Mouse (Mus musculus): Measurements from ENCODE around the gene Anp32a. TPM values are rescaled to one million over a fixed set of nuclear protein-coding genes. Genes with fewer than 3 reads are reported as not detected.

Anp32a gene
- total and polyA plus RNA-seq, 3 experiments: 182 to 516 (median 362) TPM

GRCm38 (mm10) chr9:62341123-62341486, at the start of gene Anp32a (continued):
- no peak for TF ChIP-seq TAL1 (IDR thresholded peaks at IDR 0.05; ENCODE audit: low read length)
- no peak for TF ChIP-seq ELF1 (IDR thresholded peaks at IDR 0.05; ENCODE audit: low read depth, low read length)
- no peak for TF ChIP-seq MAFK (IDR thresholded peaks at IDR 0.05; ENCODE audit: borderline replicate concordance, low read depth, low read length)

- no peak overlapping the region for H3K4me3 ChIP-seq (ENCODE audit: control insufficient read depth in 1 of 2, insufficient read depth in 1 of 2, low read depth in 2 of 2, low read length in 2 of 2)
- H3K9me3 ChIP-seq (replicated peaks; ENCODE audit: insufficient read depth, low read length): no peaks in the 10 kb centered on the region
- no peaks in the 10 kb centered on the region for H3K79me2 ChIP-seq (ENCODE audit: control insufficient read depth, insufficient read depth, low read length, poor library complexity)
- no peak overlapping the region for H3K27ac ChIP-seq (ENCODE audit: control insufficient read depth, low read depth, low read length)
- H3K36me3 ChIP-seq (ENCODE audit: control insufficient read depth in 1 of 2, insufficient read depth in 2 of 2, low read length in 2 of 2): no peaks in the 10 kb centered on the region
- peak; percentile 91 for TF ChIP-seq ZC3H11A (IDR thresholded peaks at IDR 0.05; ENCODE audit: low read depth, low read length)
- peak; percentile 94 for TF ChIP-seq SMC3 (IDR thresholded peaks at IDR 0.05; ENCODE audit: low read depth, low read length)
- no peak for TF ChIP-seq TCF12 (IDR thresholded peaks at IDR 0.05; ENCODE audit: low read depth, low read length)
- peak; percentile 92 for TF ChIP-seq RAD21 (IDR thresholded peaks at IDR 0.05; ENCODE audit: low read depth, low read length)
- TF ChIP-seq CTCF (IDR thresholded peaks at IDR 0.05 in 2 of 3, conservative IDR thresholded peaks at IDR 0.05 in 1 of 3; ENCODE audit: control insufficient read depth in 1 of 3, insufficient read depth in 1 of 3, low read depth in 2 of 3, low read length in 3 of 3, poor library complexity in 1 of 3, severe bottlenecking in 1 of 3): peak; percentile 77 to 95 (median 82)
- no peak for TF ChIP-seq HCFC1 (IDR thresholded peaks at IDR 0.05; ENCODE audit: low read depth, low read length)
- peak; percentile 83 for DNase-seq (ENCODE audit: low read depth, low spot score)
- H3K27me3 ChIP-seq (ENCODE audit: control insufficient read depth in 1 of 2, insufficient read depth in 2 of 2, low read length in 2 of 2): no peaks in the 10 kb centered on the region; a peak in 3 of 4 replicates
- no peaks in the 10 kb centered on the region for H3K4me1 ChIP-seq (ENCODE audit: control insufficient read depth in 1 of 2, insufficient read depth in 2 of 2, low read length in 2 of 2)
- no peak overlapping the region for H3K9ac ChIP-seq (ENCODE audit: control insufficient read depth, low read depth, low read length, poor library complexity, severe bottlenecking)
Observed at GRCm38 (mm10) chr9:62295006-62295698, 45.9 kb upstream of the Anp32a start.

GRCm38 (mm10) chr9:62296891-62297290, 44.2 kb upstream of the Anp32a start:
- TF ChIP-seq USF1 (IDR thresholded peaks at IDR 0.05; ENCODE audit: low read depth, low read length): no peak
- TF ChIP-seq NELFE (IDR thresholded peaks at IDR 0.05; ENCODE audit: low read depth, low read length): no peak
- TF ChIP-seq SMC3 (IDR thresholded peaks at IDR 0.05; ENCODE audit: low read depth, low read length): no peak
- TF ChIP-seq SIN3A (IDR thresholded peaks at IDR 0.05; ENCODE audit: low read length): no peak
- TF ChIP-seq ZMIZ1 (IDR thresholded peaks at IDR 0.05; ENCODE audit: low read depth, low read length): no peak
- no peak for TF ChIP-seq MAFK (IDR thresholded peaks at IDR 0.05; ENCODE audit: borderline replicate concordance, low read depth, low read length)
- no peak for TF ChIP-seq JUND (IDR thresholded peaks at IDR 0.05; ENCODE audit: low read depth, low read length)
- TF ChIP-seq BHLHE40 (IDR thresholded peaks at IDR 0.05; ENCODE audit: borderline replicate concordance, low read depth, low read length): no peak
- no peak for TF ChIP-seq CHD2 (IDR thresholded peaks at IDR 0.05; ENCODE audit: low read length)
- TF ChIP-seq POLR2AphosphoS2 (IDR thresholded peaks at IDR 0.05; ENCODE audit: low read length): no peak
- no peak for TF ChIP-seq HCFC1 (IDR thresholded peaks at IDR 0.05; ENCODE audit: low read depth, low read length)
- TF ChIP-seq ELF1 (IDR thresholded peaks at IDR 0.05; ENCODE audit: low read depth, low read length): no peak
- TF ChIP-seq POLR2AphosphoS5 (IDR thresholded peaks at IDR 0.05; ENCODE audit: borderline replicate concordance, low read depth, low read length): no peak
- TF ChIP-seq ZC3H11A (IDR thresholded peaks at IDR 0.05; ENCODE audit: low read depth, low read length): no peak
- Histone ChIP-seq H3K4me3 (ENCODE audit: control insufficient read depth in 1 of 2, insufficient read depth in 1 of 2, low read depth in 2 of 2, low read length in 2 of 2) (no peak overlapping the region), H3K27ac (ENCODE audit: control insufficient read depth, low read depth, low read length) (no peak overlapping the region), H3K9me3 (replicated peaks; ENCODE audit: insufficient read depth, low read length) (no peaks in the 10 kb centered on the region), H3K27me3 (ENCODE audit: control insufficient read depth in 1 of 2, insufficient read depth in 2 of 2, low read length in 2 of 2) (no peaks in the 10 kb centered on the region; a peak in 3 of 4 replicates), H3K36me3 (ENCODE audit: control insufficient read depth in 1 of 2, insufficient read depth in 2 of 2, low read length in 2 of 2) (no peaks in the 10 kb centered on the region), H3K79me2 (ENCODE audit: control insufficient read depth, insufficient read depth, low read length, poor library complexity) (no peaks in the 10 kb centered on the region), H3K4me1 (ENCODE audit: control insufficient read depth in 1 of 2, insufficient read depth in 2 of 2, low read length in 2 of 2) (no peaks in the 10 kb centered on the region), H3K9ac (ENCODE audit: control insufficient read depth, low read depth, low read length, poor library complexity, severe bottlenecking) (no peak overlapping the region)
- no peak for DNase-seq (ENCODE audit: low read depth, low spot score)

Measured in MEL (cell line).